Mouse (Mus musculus) hindbrain, embryonic 14.5 days (tissue): ENCODE measurements around the gene Elf5. TPM values are rescaled to one million over a fixed set of nuclear protein-coding genes. Genes with fewer than 3 reads are reported as not detected.

Experiments used
- ATAC-seq: fragments of 200-750 bp; cut with Nextera tagmentation; 2 replicates; pipeline ENCODE4 v1.8.0; 2017; ENCODE audit warnings: moderate number of reproducible peaks, mild to moderate bottlenecking, moderate TSS enrichment, moderate library complexity; ENCODE audit not compliant: low FRiP score
- DNase-seq: peaks from one replicate; pipeline ENCODE4 v3.0.0-alpha.2; 2015; ENCODE audit warnings: low spot score
- H3K27ac ChIP-seq: fragments of 300-500 bp; sonication (generic); 2 replicates; pipeline ENCODE4 v1.5.1; 2014; ENCODE audit warnings: mild to moderate bottlenecking, moderate library complexity
- H3K27me3 ChIP-seq: fragments of 300-500 bp; sonication (generic); 2 replicates; pipeline ENCODE4 v1.6.1; 2014; ENCODE audit warnings: mild to moderate bottlenecking, low read length, mixed read lengths; ENCODE audit not compliant: control insufficient read depth, insufficient read depth
- H3K36me3 ChIP-seq: fragments of 300-500 bp; sonication (generic); replicated peaks from 2 replicates; pipeline ENCODE4 v1.6.1; 2014; ENCODE audit not compliant: control insufficient read depth, insufficient read depth
- H3K4me1 ChIP-seq: fragments of 300-500 bp; sonication (generic); replicated peaks from 2 replicates; pipeline ENCODE4 v1.6.1; 2014; ENCODE audit warnings: antibody characterized with exemption, low read length, mixed read lengths; ENCODE audit not compliant: control insufficient read depth, insufficient read depth
- H3K4me2 ChIP-seq: fragments of 300-500 bp; sonication (generic); replicated peaks from 2 replicates; pipeline ENCODE4 v1.6.1; 2014; ENCODE audit warnings: mild to moderate bottlenecking, moderate library complexity
- H3K4me3 ChIP-seq: fragments of 300-500 bp; sonication (generic); replicated peaks from 2 replicates; pipeline ENCODE4 v1.5.1; 2014; ENCODE audit warnings: mild to moderate bottlenecking, low read length
- H3K9ac ChIP-seq: fragments of 300-500 bp; sonication (generic); 2 replicates; pipeline ENCODE4 v1.6.1; 2014
- H3K9me3 ChIP-seq: fragments of 300-500 bp; sonication (generic); 2 replicates; pipeline ENCODE4 v1.6.1; 2016; ENCODE audit warnings: low read length; ENCODE audit not compliant: control insufficient read depth
- WGBS: fragments of 180-500 bp; shearing (Covaris S2); extraction: QIAGEN DNeasy Blood & Tissue Kit; methylation state at CpG from one replicate; pipeline ENCODE4 v1.1.7; 2014; 5-methylcytosine and 5-hydroxymethylcytosine counted together
- polyA plus RNA-seq: library from polyadenylated mRNA; unstranded; fragments of >200 nt; fragmentation: Nextera tagmentation; extraction: Ambion mirVana; gene quantifications from 2 replicates; pipeline ENCODE4 v1.2.1, GENCODE M21; 2014

The Elf5 gene
- polyA plus RNA-seq, 1 experiment from 2014 or later: not detected

DNA sequence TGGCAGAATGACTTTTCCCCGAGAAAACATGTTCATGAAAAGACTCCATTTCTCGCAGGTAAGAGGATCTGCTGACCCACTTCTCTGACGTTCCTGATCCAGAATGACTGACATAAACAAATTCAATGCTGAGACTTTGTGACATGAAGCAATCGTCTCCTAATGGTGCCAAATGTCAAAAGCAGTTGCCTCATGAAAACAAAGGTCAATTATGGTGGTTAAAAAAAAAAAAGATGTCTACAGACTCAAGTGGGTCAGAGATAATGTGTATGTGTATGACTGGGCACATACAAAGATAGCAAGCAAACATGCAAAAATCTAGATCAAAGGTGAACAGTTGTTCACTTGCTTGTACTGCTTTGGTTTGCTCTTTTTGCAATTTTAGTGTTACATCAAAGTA, 82.3 kb downstream of the Elf5 start:
- H3K27ac ChIP-seq: no peak overlapping the region
- DNase-seq: no peak
- no peak overlapping the region for H3K9ac ChIP-seq
- 71% methylated on average over 4 of the region's 4 CpGs for WGBS
- no peak for ATAC-seq
- no peak overlapping the region for H3K4me2 ChIP-seq
- H3K36me3 ChIP-seq: no peaks in the 10 kb centered on the region
- H3K4me1 ChIP-seq: no peaks in the 10 kb centered on the region
- H3K9me3 ChIP-seq: no peaks in the 10 kb centered on the region
- H3K27me3 ChIP-seq: no peaks in the 10 kb centered on the region
- no peak overlapping the region for H3K4me3 ChIP-seq

DNA sequence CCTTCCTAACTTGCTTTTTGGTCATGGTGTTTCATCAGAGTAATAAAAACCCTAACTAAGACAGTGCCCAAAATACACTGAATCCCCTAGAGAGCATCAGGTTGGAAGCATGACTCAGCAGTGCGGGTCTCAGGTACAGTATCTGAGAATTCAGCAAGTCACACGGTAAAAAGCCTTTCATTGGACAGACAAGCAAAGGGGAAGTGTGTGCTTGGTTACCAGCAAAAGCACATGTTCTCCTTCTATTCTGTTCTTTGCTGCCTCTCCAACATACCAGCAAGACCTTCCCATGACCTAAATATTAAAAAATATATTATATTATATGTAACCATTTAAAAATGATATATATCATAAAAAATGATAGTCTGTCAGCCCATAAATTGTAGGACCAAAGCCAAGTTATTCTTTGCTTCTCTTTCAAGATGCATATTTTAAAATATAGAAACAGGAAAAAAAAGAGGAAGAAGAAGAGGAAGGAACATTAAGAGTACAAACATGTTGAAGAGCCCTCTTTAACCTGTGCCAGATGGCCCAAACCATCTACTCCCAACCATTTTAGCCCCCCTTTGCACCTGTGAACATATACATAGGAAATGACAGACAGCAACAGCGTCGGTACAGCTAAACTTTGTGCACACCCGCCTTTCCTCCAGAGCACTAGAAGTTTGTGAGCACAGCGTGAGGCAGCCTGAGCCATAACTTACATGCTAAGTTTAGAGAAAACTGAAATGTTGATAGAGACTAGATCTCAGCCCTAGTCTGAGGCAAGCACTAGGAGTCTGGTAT, 84.3 kb downstream of the Elf5 start:
- Histone ChIP-seq H3K4me1 (no peaks in the 10 kb centered on the region), H3K9ac (no peak overlapping the region), H3K4me3 (no peak overlapping the region), H3K4me2 (no peak overlapping the region), H3K9me3 (no peaks in the 10 kb centered on the region), H3K27ac (no peak overlapping the region), H3K36me3 (no peaks in the 10 kb centered on the region), H3K27me3 (no peaks in the 10 kb centered on the region)
- DNase-seq (no peak), ATAC-seq (no peak)
- WGBS: 87% methylated on average over 6 of the region's 6 CpGs

Other genes starting within 250 kb of the Elf5 start
- 0.20 TPM in 1 of 2 replicates, not detected in the other for gene Ehf, start 108.4 kb upstream of the Elf5 start, polyA plus RNA-seq
- 102 and 107 TPM in 2 replicates for gene Cat, start 73.5 kb downstream of the Elf5 start, polyA plus RNA-seq
- 10.5 and 11.9 TPM in 2 replicates for gene Abtb2, start 154.6 kb downstream of the Elf5 start, polyA plus RNA-seq